Mouse (Mus musculus): Measurements from ENCODE around the gene Rgs3. TPM values are rescaled to one million over a fixed set of nuclear protein-coding genes. Genes with fewer than 3 reads are reported as not detected.
A peak's percentile ranks its signal among the peaks of the same experiment; 100 is the strongest.

Rgs3 gene
- polyA plus RNA-seq, 1 experiment from 2014 or later, result 30.1 TPM

DNA sequence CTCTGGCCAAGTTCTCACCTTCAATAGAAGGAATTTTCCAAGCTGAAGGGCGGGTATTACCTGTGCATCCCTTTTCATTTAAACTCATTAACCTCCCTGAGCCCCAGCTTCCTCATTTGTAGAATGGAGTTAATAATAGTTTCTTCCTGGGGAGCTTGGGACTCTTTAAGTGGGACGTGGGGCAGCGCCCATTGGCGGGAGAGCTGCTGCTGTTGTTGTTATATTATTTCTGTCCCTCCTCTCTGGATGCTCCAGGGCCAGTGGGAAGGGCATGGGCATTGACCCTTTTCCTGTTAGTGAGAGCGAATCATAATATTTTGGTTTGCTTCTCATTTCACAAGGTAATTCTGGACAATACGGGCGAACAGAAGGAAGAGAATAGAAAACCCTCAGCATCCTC lies 47.3 kb downstream of the Rgs3 start:
- 68% methylated on average over 7 of the region's 7 CpGs for WGBS
- H3K27me3 ChIP-seq (ENCODE audit: control insufficient read depth, insufficient read depth, low read length), result no peaks in the 10 kb centered on the region
- H3K4me2 ChIP-seq (ENCODE audit: low read depth, low read length), result no peak overlapping the region
- ATAC-seq (ENCODE audit: low read depth), result no peak
- peak overlapping the region; percentile 62 for H3K27ac ChIP-seq (ENCODE audit: low read depth, low read length)
- H3K4me3 ChIP-seq (ENCODE audit: low read depth, low read length), result no peak overlapping the region
- H3K9ac ChIP-seq (replicated peaks; ENCODE audit: low read depth, low read length), result no peak overlapping the region
- H3K9me3 ChIP-seq (ENCODE audit: control insufficient read depth, low read length), result no peaks in the 10 kb centered on the region
- H3K4me1 ChIP-seq (ENCODE audit: control insufficient read depth, insufficient read depth, low read length), result peaks cover 21% of the 10 kb centered on the region
- H3K36me3 ChIP-seq (ENCODE audit: control insufficient read depth, insufficient read depth, low read length), result no peaks in the 10 kb centered on the region

DNA sequence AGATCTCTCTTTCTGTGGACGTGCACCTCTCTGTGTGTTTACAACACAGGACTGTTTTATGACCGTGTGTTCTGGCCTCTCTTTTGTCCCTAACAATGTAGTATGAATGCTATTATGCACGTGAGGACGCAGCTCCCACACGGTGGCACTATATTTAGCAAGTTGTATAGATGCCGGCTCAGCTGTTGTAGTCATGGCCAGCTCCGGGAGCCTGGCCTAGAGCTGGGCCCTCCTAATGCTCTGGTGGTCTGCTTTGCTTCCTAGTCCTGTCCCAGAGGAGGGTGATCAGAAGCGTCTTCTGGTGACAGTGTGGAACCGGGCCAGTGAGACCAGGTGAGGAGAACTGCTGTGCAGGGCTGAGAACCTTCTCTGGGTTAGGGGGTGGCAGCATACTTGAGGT lies 47.7 kb downstream of the Rgs3 start:
- Histone ChIP-seq H3K27ac (ENCODE audit: low read depth, low read length) (peak overlapping the region; percentile 62; the same call in 1 of the 2 replicates), H3K4me3 (ENCODE audit: low read depth, low read length) (no peak overlapping the region), H3K9ac (replicated peaks; ENCODE audit: low read depth, low read length) (no peak overlapping the region), H3K27me3 (ENCODE audit: control insufficient read depth, insufficient read depth, low read length) (no peaks in the 10 kb centered on the region), H3K4me2 (ENCODE audit: low read depth, low read length) (no peak overlapping the region), H3K9me3 (ENCODE audit: control insufficient read depth, low read length) (no peaks in the 10 kb centered on the region), H3K36me3 (ENCODE audit: control insufficient read depth, insufficient read depth, low read length) (no peaks in the 10 kb centered on the region), H3K4me1 (ENCODE audit: control insufficient read depth, insufficient read depth, low read length) (peaks cover 24% of the 10 kb centered on the region)
- peak; percentile 41 for ATAC-seq (ENCODE audit: low read depth)
- WGBS, result 20% methylated on average over 9 of the region's 9 CpGs

DNA sequence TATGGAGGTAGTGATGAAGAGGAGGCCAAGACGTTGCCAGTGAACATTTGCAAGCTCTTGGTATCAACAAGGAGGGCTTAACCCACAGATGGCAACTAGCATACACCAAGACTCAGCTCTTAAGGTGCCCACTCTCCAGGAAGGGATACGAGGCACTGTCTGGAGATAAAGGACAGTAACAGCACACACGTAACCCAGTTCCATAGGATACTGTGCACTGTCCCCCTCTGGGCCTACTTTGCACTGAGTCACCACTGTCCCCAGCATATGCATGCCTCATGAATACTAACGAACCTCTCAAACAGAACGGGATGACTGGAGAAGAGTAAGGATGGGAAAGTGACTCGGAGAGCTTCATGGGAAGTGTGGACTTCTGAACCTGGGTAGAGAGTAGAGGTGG lies 48.2 kb downstream of the Rgs3 start:
- Histone ChIP-seq H3K27me3 (ENCODE audit: control insufficient read depth, insufficient read depth, low read length) (no peaks in the 10 kb centered on the region), H3K4me1 (ENCODE audit: control insufficient read depth, insufficient read depth, low read length) (peaks cover 29% of the 10 kb centered on the region), H3K9ac (replicated peaks; ENCODE audit: low read depth, low read length) (no peak overlapping the region), H3K4me3 (ENCODE audit: low read depth, low read length) (no peak overlapping the region), H3K36me3 (ENCODE audit: control insufficient read depth, insufficient read depth, low read length) (no peaks in the 10 kb centered on the region), H3K4me2 (ENCODE audit: low read depth, low read length) (no peak overlapping the region), H3K27ac (ENCODE audit: low read depth, low read length) (0 out of 2 replicates have a peak overlapping the region, but pooled peaks have one; percentile 62), H3K9me3 (ENCODE audit: control insufficient read depth, low read length) (no peaks in the 10 kb centered on the region)
- no peak for ATAC-seq (ENCODE audit: low read depth)
- 52% methylated on average over 6 of the region's 6 CpGs for WGBS

- no peak for ATAC-seq (ENCODE audit: low read depth)
- H3K4me3 ChIP-seq (ENCODE audit: low read depth, low read length), result no peak overlapping the region
- peaks cover 44% of the 10 kb centered on the region for H3K4me1 ChIP-seq (ENCODE audit: control insufficient read depth, insufficient read depth, low read length)
- no peaks in the 10 kb centered on the region for H3K36me3 ChIP-seq (ENCODE audit: control insufficient read depth, insufficient read depth, low read length)
- no peak overlapping the region for H3K9ac ChIP-seq (replicated peaks; ENCODE audit: low read depth, low read length)
- H3K27me3 ChIP-seq (ENCODE audit: control insufficient read depth, insufficient read depth, low read length), result no peaks in the 10 kb centered on the region
- no peak overlapping the region for H3K27ac ChIP-seq (ENCODE audit: low read depth, low read length)
- WGBS, result 78% methylated on average over 4 of the region's 4 CpGs
- no peaks in the 10 kb centered on the region for H3K9me3 ChIP-seq (ENCODE audit: control insufficient read depth, low read length)
- H3K4me2 ChIP-seq (ENCODE audit: low read depth, low read length), result no peak overlapping the region
Measured at GRCm38 (mm10) chr4:62609333-62609732, 49.7 kb downstream of the Rgs3 start.

DNA sequence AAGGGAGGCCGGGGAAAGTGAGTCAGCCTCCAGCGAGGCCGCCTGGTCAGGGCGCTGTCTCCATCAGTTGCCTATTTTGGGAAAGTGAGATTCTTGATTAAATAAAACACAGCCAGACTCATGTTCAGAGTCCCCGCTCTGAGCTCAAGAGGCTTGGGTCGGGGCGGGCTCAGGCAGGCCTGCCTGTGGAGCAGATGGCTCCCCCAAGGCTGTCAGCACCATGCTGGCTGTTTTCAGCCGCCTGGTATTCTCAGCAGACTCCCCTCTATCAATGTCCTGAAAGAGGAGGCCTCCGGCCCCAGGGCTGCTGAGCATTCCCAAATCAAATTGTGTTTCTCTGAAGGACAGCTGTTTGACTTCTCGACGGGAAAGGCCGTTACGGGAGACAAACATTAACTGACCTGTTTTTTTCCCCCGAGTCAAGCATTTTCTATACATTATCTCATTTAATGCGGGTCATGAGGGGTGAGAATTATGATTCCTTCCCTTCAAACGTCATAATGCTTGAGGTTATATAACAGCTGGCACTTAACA lies 50.6 kb downstream of the Rgs3 start:
- ATAC-seq (ENCODE audit: low read depth), result no peak
- 37% methylated on average over 16 of the region's 16 CpGs for whole genome bisulfite sequencing
- Histone ChIP-seq H3K9me3 (ENCODE audit: control insufficient read depth, low read length) (no peaks in the 10 kb centered on the region), H3K27ac (ENCODE audit: low read depth, low read length) (no peak overlapping the region), H3K4me1 (ENCODE audit: control insufficient read depth, insufficient read depth, low read length) (peaks cover 47% of the 10 kb centered on the region), H3K27me3 (ENCODE audit: control insufficient read depth, insufficient read depth, low read length) (no peaks in the 10 kb centered on the region), H3K4me3 (ENCODE audit: low read depth, low read length) (no peak overlapping the region), H3K36me3 (ENCODE audit: control insufficient read depth, insufficient read depth, low read length) (no peaks in the 10 kb centered on the region), H3K4me2 (ENCODE audit: low read depth, low read length) (no peak overlapping the region), H3K9ac (replicated peaks; ENCODE audit: low read depth, low read length) (no peak overlapping the region)

DNA sequence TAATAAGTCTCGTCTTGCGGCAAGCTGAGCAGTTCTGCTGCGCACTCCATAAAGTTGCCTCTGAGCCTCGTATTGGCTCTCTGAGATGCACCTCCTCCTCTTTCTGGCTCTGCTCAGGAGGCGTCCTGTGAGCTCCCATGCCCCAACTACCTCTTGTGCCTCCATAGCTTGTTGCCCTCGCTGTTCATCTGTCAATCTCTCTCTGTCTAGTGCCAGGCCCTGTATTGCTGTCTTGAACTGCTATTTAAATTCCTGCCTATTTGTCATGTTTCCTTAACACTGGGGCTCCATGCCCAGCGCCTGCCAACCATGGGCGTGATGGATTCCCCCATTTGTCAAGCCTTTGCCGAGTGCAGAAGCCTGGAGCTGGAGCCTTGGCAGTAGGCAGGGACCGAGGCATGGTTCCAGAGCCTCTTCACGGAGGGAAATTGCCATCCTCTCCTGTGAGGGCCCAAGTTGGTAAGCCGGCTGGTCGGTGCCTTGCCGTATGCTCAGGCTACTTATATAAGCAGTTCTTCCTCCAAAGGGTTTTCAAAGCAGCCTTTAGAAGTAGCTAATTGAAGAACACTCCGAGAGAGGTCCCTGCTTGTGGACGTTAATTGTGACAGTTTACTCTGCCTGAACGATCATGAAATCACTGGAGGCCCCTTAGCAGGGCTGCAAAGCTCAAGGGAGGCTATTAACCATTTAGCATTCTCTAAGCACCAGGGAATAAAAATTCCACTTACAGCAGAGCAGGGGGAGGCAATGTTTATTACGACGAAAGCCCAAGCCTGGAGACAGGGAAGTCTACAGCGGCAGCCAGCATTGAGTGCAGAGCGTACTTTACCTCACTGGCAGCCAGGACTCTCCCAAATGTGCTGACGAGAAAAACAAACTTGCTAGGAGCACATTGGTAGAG lies 53.2 kb downstream of the Rgs3 start:
- Histone ChIP-seq H3K9ac (replicated peaks; ENCODE audit: low read depth, low read length) (no peak overlapping the region), H3K9me3 (ENCODE audit: control insufficient read depth, low read length) (no peaks in the 10 kb centered on the region), H3K4me3 (ENCODE audit: low read depth, low read length) (no peak overlapping the region), H3K4me2 (ENCODE audit: low read depth, low read length) (peak overlapping the region; percentile 32), H3K36me3 (ENCODE audit: control insufficient read depth, insufficient read depth, low read length) (no peaks in the 10 kb centered on the region), H3K27ac (ENCODE audit: low read depth, low read length) (peak overlapping the region; percentile 78), H3K27me3 (ENCODE audit: control insufficient read depth, insufficient read depth, low read length) (no peaks in the 10 kb centered on the region), H3K4me1 (ENCODE audit: control insufficient read depth, insufficient read depth, low read length) (peaks cover 37% of the 10 kb centered on the region)
- ATAC-seq (ENCODE audit: low read depth), result peak; percentile 80
- WGBS, result 9% methylated on average over 22 of the region's 22 CpGs

DNA sequence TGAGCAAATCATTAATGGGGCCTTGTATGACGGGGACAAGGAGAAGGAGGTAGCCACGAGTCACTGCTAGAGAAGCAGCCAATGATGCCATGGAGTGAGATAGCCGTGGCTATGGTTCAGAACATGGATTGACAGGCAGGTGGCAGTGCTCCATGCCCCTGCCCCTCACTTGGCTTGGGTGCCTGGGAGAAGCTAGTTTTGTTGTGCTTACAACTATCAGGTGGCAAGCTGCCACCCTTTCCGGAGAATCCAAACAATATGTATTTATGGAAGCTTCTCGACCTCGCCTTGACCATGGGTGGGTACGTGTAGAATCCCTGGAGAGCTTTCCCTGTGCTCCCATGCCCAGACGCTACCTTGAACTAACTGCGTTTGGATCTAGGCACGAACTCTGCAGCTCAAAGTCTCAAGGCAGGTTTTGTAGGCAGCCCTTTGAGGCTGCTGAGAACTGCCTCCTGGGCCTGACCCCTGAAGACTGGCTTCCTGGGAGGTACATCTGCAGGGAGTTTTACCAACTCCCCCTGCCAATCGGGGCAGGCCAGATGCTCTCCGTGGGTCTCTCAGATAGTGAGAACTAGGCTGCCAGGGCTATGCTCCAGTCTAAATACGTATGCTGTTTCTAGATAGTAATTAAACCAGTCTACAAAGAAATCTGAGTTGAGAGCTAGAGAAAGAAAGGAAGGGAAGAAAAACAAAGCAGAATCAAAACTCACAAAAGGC lies 54.2 kb downstream of the Rgs3 start:
- Histone ChIP-seq H3K27me3 (ENCODE audit: control insufficient read depth, insufficient read depth, low read length) (no peaks in the 10 kb centered on the region), H3K27ac (ENCODE audit: low read depth, low read length) (peak overlapping the region; percentile 78), H3K9ac (replicated peaks; ENCODE audit: low read depth, low read length) (no peak overlapping the region), H3K4me3 (ENCODE audit: low read depth, low read length) (no peak overlapping the region), H3K4me1 (ENCODE audit: control insufficient read depth, insufficient read depth, low read length) (peaks cover 34% of the 10 kb centered on the region), H3K4me2 (ENCODE audit: low read depth, low read length) (peak overlapping the region; percentile 32), H3K36me3 (ENCODE audit: control insufficient read depth, insufficient read depth, low read length) (no peaks in the 10 kb centered on the region), H3K9me3 (ENCODE audit: control insufficient read depth, low read length) (no peaks in the 10 kb centered on the region)
- ATAC-seq (ENCODE audit: low read depth), result peak; percentile 2; the same call in 1 of the 2 replicates
- WGBS, result 42% methylated on average over 13 of the region's 13 CpGs

GRCm38 (mm10) chr4:62617856-62618440 lies 58.3 kb downstream of the Rgs3 start:
- Histone ChIP-seq H3K36me3 (ENCODE audit: control insufficient read depth, insufficient read depth, low read length) (no peaks in the 10 kb centered on the region), H3K4me3 (ENCODE audit: low read depth, low read length) (no peak overlapping the region), H3K4me2 (ENCODE audit: low read depth, low read length) (no peak overlapping the region), H3K4me1 (ENCODE audit: control insufficient read depth, insufficient read depth, low read length) (peaks cover 35% of the 10 kb centered on the region), H3K27ac (ENCODE audit: low read depth, low read length) (no peak overlapping the region), H3K9ac (replicated peaks; ENCODE audit: low read depth, low read length) (no peak overlapping the region), H3K27me3 (ENCODE audit: control insufficient read depth, insufficient read depth, low read length) (no peaks in the 10 kb centered on the region), H3K9me3 (ENCODE audit: control insufficient read depth, low read length) (no peaks in the 10 kb centered on the region)
- WGBS, result 76% methylated on average over 9 of the region's 9 CpGs
- ATAC-seq (ENCODE audit: low read depth), result no peak

Data from neural tube, embryonic 14.5 days (tissue).